Mouse (Mus musculus): ENCODE results near the gene Cypt3.

Gene Cypt3

GRCm38 (mm10) chrX:153558293-153558692 lies at the start of gene Cypt3:
Gene Cypt3, plus strand, starts transcription at chrX:153558593.
- no peak for DNase-seq (ENCODE audit: low spot score)

DNA sequence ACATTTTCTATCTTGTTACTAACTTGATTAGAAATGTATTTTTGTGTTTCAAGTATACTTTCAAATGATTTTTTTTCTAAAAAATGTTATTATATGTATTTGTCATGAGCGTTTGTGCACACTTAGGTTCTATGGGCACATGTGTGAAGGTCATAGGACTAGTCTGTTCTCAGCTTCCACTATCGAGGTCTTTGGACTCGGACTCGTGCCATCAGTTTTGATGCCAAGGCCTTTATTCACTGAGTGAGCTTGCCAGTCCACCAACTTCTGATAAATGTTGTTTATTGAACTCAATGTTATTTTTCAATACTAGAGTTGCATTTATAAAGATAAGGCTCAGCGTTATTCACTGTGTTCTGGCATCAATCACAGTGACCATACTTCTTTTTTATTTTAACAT lies 42.9 kb upstream of the Cypt3 start:
- no peak for DNase-seq (ENCODE audit: low spot score)

- DNase-seq (ENCODE audit: low spot score), result no peak
Observed at GRCm38 (mm10) chrX:153528399-153528798, 30.0 kb upstream of the Cypt3 start.

- DNase-seq (ENCODE audit: low spot score), result no peak
Observed at GRCm38 (mm10) chrX:153556634-153557033, 1.8 kb upstream of the Cypt3 start.

- DNase-seq (ENCODE audit: low spot score), result no peak
Observed at GRCm38 (mm10) chrX:153564650-153565049, 6.3 kb downstream of the Cypt3 start.

GRCm38 (mm10) chrX:153599583-153599982 lies 41.2 kb downstream of the Cypt3 start:
- no peak for DNase-seq (ENCODE audit: low spot score)

Measured in urinary bladder, postnatal 25 days (tissue).